Mouse (Mus musculus): ENCODE measurements around the gene Sirt4. TPM values are rescaled to one million over a fixed set of nuclear protein-coding genes. Genes with fewer than 3 reads are reported as not detected.
"Not testable (repeated sequence)": the region's sequence is repeated elsewhere in the genome, so short reads cannot be mapped to it uniquely, and the experiment has no call there.

The Sirt4 gene
- polyA plus RNA-seq, 1 experiment from 2014 or later, result 23.2 TPM

DNA sequence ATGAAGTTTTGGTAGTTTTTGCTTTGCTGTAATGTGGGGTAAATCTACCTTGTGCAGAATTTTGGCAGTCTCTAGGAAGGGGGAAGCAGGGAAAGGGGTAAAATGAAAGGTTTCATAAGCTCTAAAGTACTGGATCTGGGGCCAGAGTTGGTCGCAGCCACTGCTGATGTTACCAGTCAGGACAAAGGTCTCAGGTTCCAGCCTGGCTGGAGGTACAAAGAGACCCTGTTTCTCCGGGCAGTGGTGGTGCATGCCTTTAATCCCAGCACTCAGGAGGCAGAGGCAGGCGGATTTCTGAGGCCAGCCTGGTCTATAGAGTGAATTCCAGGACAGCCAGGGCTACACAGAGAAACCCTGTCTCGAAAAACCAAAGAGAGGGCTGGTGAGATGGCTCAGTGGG, 21.1 kb upstream of the Sirt4 start:
- not testable (repeated sequence) for H3K4me2 ChIP-seq (replicated peaks); H3K9ac ChIP-seq; H3K27ac ChIP-seq; H3K27me3 ChIP-seq; H3K4me3 ChIP-seq; ATAC-seq (ENCODE audit: insufficient number of reproducible peaks, insufficient read depth, low FRiP score, low TSS enrichment); H3K36me3 ChIP-seq; H3K9me3 ChIP-seq
- 72% methylated on average over 4 of the region's 4 CpGs for WGBS
- peaks cover 30% of the 10 kb centered on the region for H3K4me1 ChIP-seq

DNA sequence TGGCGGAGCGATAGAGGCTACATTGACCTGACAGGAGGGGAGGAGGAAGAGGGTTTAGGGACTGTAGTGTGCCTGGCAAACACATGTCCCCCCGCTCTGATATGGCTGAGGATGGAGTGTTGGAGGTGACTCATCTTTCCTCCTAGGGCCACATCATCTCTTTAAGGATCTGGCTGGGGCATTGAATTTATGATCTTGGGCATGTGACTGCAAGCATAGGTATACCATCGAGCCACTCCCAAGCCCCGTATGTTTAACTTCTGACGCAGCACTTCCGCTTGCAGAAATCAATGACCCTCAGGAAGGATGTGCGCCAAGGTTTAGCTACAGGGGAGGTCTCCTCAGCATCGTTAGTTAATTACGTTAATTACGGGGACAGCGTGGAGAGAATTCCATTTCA, 18.5 kb upstream of the Sirt4 start:
- Histone ChIP-seq H3K4me3 (no peak overlapping the region), H3K27me3 (no peaks in the 10 kb centered on the region), H3K4me2 (replicated peaks) (no peak overlapping the region), H3K36me3 (no peaks in the 10 kb centered on the region), H3K4me1 (peaks cover 10% of the 10 kb centered on the region), H3K9me3 (no peaks in the 10 kb centered on the region), H3K9ac (no peak overlapping the region; the same call in 1 of the 2 replicates), H3K27ac (no peak overlapping the region)
- ATAC-seq (ENCODE audit: insufficient number of reproducible peaks, insufficient read depth, low FRiP score, low TSS enrichment), result no peak
- WGBS, result 50% methylated on average over 12 of the region's 12 CpGs

DNA sequence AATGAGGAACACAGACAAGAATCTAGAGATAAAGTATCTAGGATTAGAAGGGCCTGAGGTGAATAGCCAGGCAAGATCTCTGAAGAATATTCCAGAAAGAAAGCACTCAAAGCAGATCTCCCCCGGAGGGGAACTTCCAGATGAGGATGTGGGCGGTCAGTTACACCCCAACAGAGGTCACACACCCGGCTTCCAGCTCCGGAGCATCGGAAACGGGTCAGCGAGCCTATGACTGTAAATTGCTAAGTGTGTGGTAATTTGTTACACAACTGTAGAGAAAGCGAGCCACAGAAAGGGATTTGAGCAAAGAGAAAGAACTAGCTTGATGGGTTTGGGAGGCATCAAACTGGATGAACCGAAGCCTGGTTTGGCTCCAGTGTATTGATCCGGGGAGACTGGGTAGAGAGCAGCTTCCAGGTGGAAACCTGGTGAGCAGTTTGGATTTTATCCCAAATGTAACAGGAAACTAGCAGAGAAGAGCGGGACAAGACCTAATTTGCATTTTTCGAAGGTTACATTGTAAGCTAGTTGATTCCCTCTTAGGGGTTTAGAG, 15.9 kb upstream of the Sirt4 start:
- H3K4me1 ChIP-seq, result no peaks in the 10 kb centered on the region
- H3K4me2 ChIP-seq (replicated peaks), result no peak overlapping the region
- no peaks in the 10 kb centered on the region for H3K36me3 ChIP-seq
- no peak overlapping the region for H3K27ac ChIP-seq
- H3K4me3 ChIP-seq, result no peak overlapping the region
- no peak for ATAC-seq (ENCODE audit: insufficient number of reproducible peaks, insufficient read depth, low FRiP score, low TSS enrichment)
- H3K27me3 ChIP-seq, result no peaks in the 10 kb centered on the region
- H3K9ac ChIP-seq, result no peak overlapping the region
- 74% methylated on average over 12 of the region's 12 CpGs for WGBS
- no peaks in the 10 kb centered on the region for H3K9me3 ChIP-seq

DNA sequence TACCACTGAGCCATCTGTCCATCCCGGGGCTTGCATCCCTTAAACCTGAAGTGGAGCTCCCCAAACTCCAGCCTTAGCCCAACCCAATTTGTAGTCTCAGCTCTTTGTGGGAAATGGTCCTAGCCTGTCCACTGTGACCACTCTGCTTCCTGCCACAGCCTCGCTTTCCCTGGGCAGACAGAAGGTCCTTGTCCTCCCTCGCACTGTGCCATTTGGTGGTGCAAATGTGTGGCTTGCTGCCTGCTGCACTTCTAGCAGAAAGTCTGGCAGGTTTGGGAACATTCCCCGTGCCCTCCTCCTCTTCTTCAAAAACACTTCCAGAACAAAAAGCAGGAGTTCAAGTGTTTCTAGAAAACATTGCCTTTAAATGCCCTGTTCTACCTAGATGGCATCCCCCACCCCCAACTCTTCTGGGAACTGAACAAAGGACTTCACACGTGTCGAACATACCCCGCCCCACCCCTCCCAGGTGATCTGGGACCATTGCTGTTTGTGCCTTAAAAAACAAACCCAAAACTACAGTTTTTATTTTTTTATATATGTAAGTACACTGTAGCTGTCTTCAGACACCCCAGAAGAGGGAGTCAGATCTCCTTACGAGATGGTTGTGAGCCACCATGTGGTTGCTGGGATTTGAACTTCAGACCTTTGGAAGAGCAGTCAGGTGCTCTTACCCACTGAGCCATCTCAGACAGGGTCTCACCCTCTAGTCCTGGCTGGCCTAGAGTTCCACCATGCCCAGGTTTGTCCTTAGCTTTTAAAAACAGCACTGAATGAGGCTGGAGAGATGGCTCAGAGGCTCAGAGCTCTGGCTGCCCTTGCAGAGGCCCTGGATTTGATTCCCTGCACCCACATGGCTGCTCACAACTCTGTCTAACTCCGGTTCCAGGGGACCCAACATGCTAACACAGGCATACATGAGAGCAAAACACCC, 14.0 kb upstream of the Sirt4 start:
- Histone ChIP-seq H3K4me3 (no peak overlapping the region), H3K36me3 (no peaks in the 10 kb centered on the region), H3K27me3 (no peaks in the 10 kb centered on the region), H3K9me3 (no peaks in the 10 kb centered on the region), H3K9ac (no peak overlapping the region), H3K4me1 (peaks cover 8% of the 10 kb centered on the region; the same call in 1 of the 2 replicates), H3K4me2 (replicated peaks) (no peak overlapping the region), H3K27ac (no peak overlapping the region)
- WGBS, result 49% methylated on average over 9 of the region's 9 CpGs
- no peak for ATAC-seq (ENCODE audit: insufficient number of reproducible peaks, insufficient read depth, low FRiP score, low TSS enrichment)

DNA sequence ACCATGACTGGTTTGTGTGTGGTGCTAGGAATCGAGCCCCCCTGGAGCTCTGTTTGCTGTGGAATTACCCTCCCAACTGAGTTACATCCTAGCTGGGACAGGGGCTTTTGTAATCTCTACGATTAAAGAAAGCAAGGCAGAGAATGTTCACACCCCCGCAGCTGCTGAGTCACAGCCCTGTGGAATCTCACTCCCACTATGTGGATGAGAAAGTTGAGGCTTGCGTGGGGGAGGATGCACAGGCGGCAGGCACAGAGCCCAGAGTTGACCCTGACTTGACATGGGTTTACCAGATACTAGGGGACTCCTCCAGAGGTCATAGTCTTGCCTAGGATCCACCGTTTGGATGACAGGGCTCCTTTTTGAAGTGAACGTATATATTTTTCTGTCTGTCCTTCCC, 12.5 kb upstream of the Sirt4 start:
- Histone ChIP-seq H3K4me3 (no peak overlapping the region), H3K9me3 (no peaks in the 10 kb centered on the region), H3K4me2 (replicated peaks) (no peak overlapping the region), H3K9ac (no peak overlapping the region), H3K36me3 (no peaks in the 10 kb centered on the region), H3K27me3 (no peaks in the 10 kb centered on the region), H3K27ac (no peak overlapping the region), H3K4me1 (peaks cover 21% of the 10 kb centered on the region)
- WGBS, result 84% methylated on average over 7 of the region's 7 CpGs
- no peak for ATAC-seq (ENCODE audit: insufficient number of reproducible peaks, insufficient read depth, low FRiP score, low TSS enrichment)

DNA sequence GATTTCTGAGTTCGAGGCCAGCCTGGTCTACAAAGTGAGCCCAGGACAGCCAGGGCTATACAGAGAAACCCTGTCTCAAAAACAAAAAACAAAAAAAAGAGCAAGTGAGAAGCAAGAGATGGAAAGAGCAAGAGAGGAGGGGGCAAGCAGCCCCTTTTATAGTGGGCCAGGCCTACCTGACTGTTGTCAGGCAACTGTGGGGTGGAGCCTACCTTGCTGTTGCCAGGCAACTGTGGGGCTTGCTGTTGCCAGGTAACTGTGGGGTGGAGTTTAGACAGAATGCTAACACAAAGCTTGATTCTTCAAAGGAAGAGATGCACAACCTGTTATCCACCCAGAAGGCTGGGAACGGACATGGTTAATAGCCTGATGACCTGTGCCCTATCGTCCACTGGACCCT, 11.1 kb upstream of the Sirt4 start:
- not testable (repeated sequence) for H3K9me3 ChIP-seq; H3K4me3 ChIP-seq; H3K36me3 ChIP-seq; ATAC-seq (ENCODE audit: insufficient number of reproducible peaks, insufficient read depth, low FRiP score, low TSS enrichment); H3K27me3 ChIP-seq; H3K9ac ChIP-seq; H3K27ac ChIP-seq; H3K4me2 ChIP-seq (replicated peaks)
- WGBS, result 85% methylated on average over 3 of the region's 3 CpGs
- H3K4me1 ChIP-seq, result peaks cover 29% of the 10 kb centered on the region

DNA sequence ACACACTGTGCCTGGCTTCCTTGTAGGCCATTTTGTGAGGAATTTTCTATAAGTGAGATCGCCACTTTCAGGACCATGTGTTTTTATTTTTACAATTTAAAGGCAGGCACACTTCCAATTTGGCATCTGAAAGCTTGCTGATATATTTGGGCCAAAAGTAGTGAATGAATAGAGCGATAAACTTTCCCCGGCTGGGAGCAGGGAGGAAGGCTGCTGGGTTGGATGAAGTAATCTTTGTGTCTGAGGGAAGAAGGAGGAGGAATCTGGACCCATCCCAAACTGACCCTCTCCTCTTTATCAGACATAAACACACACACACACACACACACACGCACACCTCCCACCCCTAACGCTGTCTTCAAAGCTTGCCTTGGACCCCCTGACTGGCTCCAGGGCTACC, 8.9 kb upstream of the Sirt4 start:
- peak overlapping the region; percentile 36; the same call in 1 of the 2 replicates for H3K9ac ChIP-seq

DNA sequence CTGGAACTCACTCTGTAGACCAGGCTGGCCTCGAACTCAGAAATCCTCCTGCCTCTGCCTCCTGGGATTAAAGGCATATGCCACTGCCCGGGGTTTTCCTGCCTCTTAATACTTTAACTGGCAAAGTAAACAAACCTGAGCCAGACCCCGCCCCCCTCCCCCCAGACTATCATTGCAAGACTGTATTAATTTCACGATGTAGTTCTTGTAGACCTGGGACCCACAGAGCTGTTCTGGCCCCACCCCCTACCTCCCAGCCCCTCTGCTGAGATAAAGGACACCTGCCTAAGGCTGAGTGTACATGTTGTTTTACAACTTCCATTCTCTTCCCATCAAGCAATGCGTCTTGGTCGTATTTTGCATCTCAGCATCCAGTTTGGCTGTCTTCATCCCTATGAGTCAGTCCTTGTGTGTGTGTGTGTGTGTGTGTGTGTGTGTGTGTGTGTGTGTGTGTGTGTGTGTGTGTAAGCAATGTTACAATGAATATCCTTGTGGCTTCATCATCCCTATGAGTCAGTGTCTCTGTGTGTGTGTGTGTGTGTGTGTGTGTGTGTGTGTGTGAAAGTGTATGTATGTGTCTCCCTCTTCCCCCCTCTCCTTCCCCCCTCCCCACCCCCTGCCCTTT, 8.3 kb upstream of the Sirt4 start:
- no peaks in the 10 kb centered on the region for H3K36me3 ChIP-seq
- H3K27ac ChIP-seq, result peak overlapping the region; percentile 80
- no peaks in the 10 kb centered on the region for H3K27me3 ChIP-seq
- ATAC-seq (ENCODE audit: insufficient number of reproducible peaks, insufficient read depth, low FRiP score, low TSS enrichment), result no peak
- H3K4me2 ChIP-seq (replicated peaks), result no peak overlapping the region
- H3K4me1 ChIP-seq, result peaks cover 29% of the 10 kb centered on the region
- H3K4me3 ChIP-seq, result no peak overlapping the region
- H3K9me3 ChIP-seq, result no peaks in the 10 kb centered on the region
- no peak overlapping the region for H3K9ac ChIP-seq
- 64% methylated on average over 6 of the region's 6 CpGs for WGBS

More for the DNA sequence above, 8.9 kb upstream of the Sirt4 start:
- H3K9me3 ChIP-seq, result no peaks in the 10 kb centered on the region
- no peak overlapping the region for H3K4me2 ChIP-seq (replicated peaks)
- no peak for ATAC-seq (ENCODE audit: insufficient number of reproducible peaks, insufficient read depth, low FRiP score, low TSS enrichment)
- H3K36me3 ChIP-seq, result no peaks in the 10 kb centered on the region
- H3K4me3 ChIP-seq, result no peak overlapping the region
- 33% methylated on average over 5 of the region's 5 CpGs for WGBS
- peak overlapping the region; percentile 80 for H3K27ac ChIP-seq
- no peaks in the 10 kb centered on the region for H3K27me3 ChIP-seq
- H3K4me1 ChIP-seq, result peaks cover 29% of the 10 kb centered on the region

DNA sequence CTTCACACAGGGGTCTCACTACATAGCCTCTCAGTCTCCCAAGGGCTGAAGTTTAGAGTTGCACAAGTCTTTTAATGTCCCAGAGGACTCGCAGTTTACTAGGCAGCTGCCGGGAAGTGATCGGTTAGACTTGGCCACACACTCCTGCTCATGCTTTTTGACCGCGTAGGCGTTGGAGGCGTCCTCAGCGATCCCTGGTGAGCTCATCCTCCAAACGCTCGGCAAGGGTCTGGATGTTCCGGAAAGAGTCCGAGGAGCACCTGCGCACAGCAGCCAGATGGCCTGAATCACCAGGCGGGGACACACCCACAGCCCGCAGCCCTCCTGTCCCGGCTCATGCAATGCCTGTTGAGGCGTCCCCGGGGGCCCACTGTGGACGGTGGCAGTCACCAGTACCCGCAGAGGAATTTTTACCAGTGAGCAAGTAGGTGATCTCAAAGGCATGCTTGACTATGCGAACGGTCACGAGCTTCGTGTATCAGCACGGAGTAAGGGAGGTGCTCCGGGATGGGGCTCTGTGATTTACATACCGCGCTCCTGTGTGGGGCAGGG, 7.3 kb upstream of the Sirt4 start:
- Histone ChIP-seq H3K4me2 (replicated peaks) (peak overlapping the region; percentile 59), H3K27ac (0 out of 2 replicates have a peak overlapping the region, but pooled peaks have one; percentile 17), H3K9ac (peak overlapping the region; percentile 19; the same call in 1 of the 2 replicates), H3K9me3 (no peaks in the 10 kb centered on the region), H3K4me1 (peaks cover 29% of the 10 kb centered on the region), H3K27me3 (no peaks in the 10 kb centered on the region), H3K4me3 (peak overlapping the region; percentile 15), H3K36me3 (no peaks in the 10 kb centered on the region)
- 4% methylated on average over 28 of the region's 28 CpGs for WGBS
- no peak; the same call in 1 of the 2 replicates for ATAC-seq (ENCODE audit: insufficient number of reproducible peaks, insufficient read depth, low FRiP score, low TSS enrichment)

DNA sequence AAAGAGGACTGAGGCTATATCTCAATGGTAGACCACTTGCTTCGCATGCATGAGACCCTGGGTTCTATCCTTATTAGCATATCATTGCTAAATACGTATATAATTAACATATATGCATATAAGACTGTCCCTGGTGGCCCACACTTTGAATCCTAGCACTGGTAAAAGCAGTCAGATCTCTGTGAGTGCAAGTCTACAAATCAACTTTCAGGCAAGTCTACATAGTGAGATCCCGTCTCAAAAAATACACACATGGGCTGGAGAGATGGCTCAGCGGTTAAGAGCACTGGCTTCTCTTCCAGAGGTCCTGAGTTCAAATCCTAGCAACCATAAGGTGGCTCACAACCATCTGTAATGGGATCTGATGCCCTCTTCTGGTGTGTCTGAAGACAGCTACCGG, 6.6 kb upstream of the Sirt4 start:
- H3K4me2 ChIP-seq (replicated peaks), result peak overlapping the region; percentile 55; the same call in 1 of the 2 replicates
- H3K9ac ChIP-seq, result no peak overlapping the region
- no peaks in the 10 kb centered on the region for H3K36me3 ChIP-seq
- H3K4me1 ChIP-seq, result peaks cover 29% of the 10 kb centered on the region
- no peak overlapping the region for H3K4me3 ChIP-seq
- 37% methylated on average over 5 of the region's 5 CpGs for WGBS
- no peak overlapping the region for H3K27ac ChIP-seq
- H3K27me3 ChIP-seq, result no peaks in the 10 kb centered on the region
- H3K9me3 ChIP-seq, result no peaks in the 10 kb centered on the region
- no peak for ATAC-seq (ENCODE audit: insufficient number of reproducible peaks, insufficient read depth, low FRiP score, low TSS enrichment)

DNA sequence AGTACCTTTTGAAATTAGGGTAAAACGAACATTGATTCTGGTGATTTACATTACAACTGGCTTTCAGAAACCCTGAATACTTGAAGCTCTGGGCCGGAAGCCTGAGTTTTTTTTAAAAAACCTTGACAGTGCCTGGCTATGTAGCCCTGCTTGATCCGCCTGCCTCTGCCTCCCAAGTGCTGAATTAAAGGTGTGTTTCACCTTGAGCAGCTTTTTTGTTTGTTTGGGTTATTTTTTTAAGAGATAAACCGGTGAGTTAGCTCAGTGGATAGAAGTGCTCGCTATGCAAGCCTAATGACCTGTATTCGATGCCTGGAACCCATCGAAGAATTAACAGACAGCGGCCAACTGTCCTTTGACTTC, 6.1 kb upstream of the Sirt4 start:
- Histone ChIP-seq H3K4me1 (peaks cover 29% of the 10 kb centered on the region), H3K27ac (no peak overlapping the region), H3K4me2 (replicated peaks) (peak overlapping the region; percentile 55), H3K9ac (no peak overlapping the region), H3K4me3 (no peak overlapping the region), H3K36me3 (no peaks in the 10 kb centered on the region), H3K27me3 (no peaks in the 10 kb centered on the region), H3K9me3 (no peaks in the 10 kb centered on the region)
- ATAC-seq (ENCODE audit: insufficient number of reproducible peaks, insufficient read depth, low FRiP score, low TSS enrichment), result no peak
- 11% methylated on average over 8 of the region's 8 CpGs for WGBS
